12 mouse cellular contexts compared by ENCODE assay signal in genomic region chr7:24359269-24359668, GRCm38 (mm10). TPM values are rescaled to one million over a fixed set of nuclear protein-coding genes. Genes with fewer than 3 reads are reported as not detected.
DNase-seq lines count a peak whose midpoint lies in the region; ATAC-seq and TF ChIP-seq lines count a peak whose summit lies in the region.
"Had no signal": no experiment of that assay in that cellular context is flagged by ENCODE, and none has a peak within 500 bp of the region (broad histone marks: within the 10 kb centered on the region; RNA-seq: fewer than 3 reads in every experiment).

No protein-coding gene starts in this region.

- no peaks in the 10 kb centered on the region for H3K36me3 ChIP-seq in forebrain, embryonic 10.5 days (replicated peaks)
- H3K36me3 ChIP-seq in forebrain, embryonic 16.5 days (ENCODE audit: control insufficient read depth, insufficient read depth) = no peaks in the 10 kb centered on the region
- H3K36me3 ChIP-seq in midbrain, embryonic 11.5 days (ENCODE audit: control insufficient read depth, insufficient read depth, low read length) = no peaks in the 10 kb centered on the region
- H3K36me3 ChIP-seq in midbrain, embryonic 10.5 days = no peaks in the 10 kb centered on the region
- H3K36me3 ChIP-seq in embryonic facial prominence, embryonic 10.5 days (replicated peaks) = no peaks in the 10 kb centered on the region
- no peaks in the 10 kb centered on the region for H3K36me3 ChIP-seq in stomach, postnatal 0 days (ENCODE audit: control insufficient read depth, insufficient read depth, low read length)

- WGBS in forebrain, embryonic 10.5 days = 26% methylated on average over 9 of the region's 9 CpGs
- 29% methylated on average over 9 of the region's 9 CpGs for WGBS in forebrain, embryonic 16.5 days
- WGBS in midbrain, embryonic 11.5 days = 30% methylated on average over 9 of the region's 9 CpGs
- 29% methylated on average over 9 of the region's 9 CpGs for WGBS in midbrain, embryonic 10.5 days
- 29% methylated on average over 9 of the region's 9 CpGs for WGBS in embryonic facial prominence, embryonic 10.5 days
- WGBS in stomach, postnatal 0 days = 26% methylated on average over 9 of the region's 9 CpGs

- DNase-seq in forebrain, embryonic 10.5 days (ENCODE audit: extremely low spot score, low spot score) = peak; percentile 38
- peak; percentile 89 for DNase-seq in midbrain, embryonic 11.5 days (ENCODE audit: low spot score, missing footprints)
- DNase-seq in midbrain, embryonic 10.5 days (ENCODE audit: low spot score) = no peak
- peak; percentile 72 for DNase-seq in embryonic facial prominence, embryonic 10.5 days (ENCODE audit: low spot score)
- DNase-seq in stomach, postnatal 0 days (ENCODE audit: low spot score) = peak; percentile 64
- DNase-seq in right cerebral cortex, postnatal 36 days (ENCODE audit: low spot score in 2 of 2) = no peak
- DNase-seq: spleen, adult 18-20 months had no signal

- no peak for ATAC-seq in forebrain, embryonic 16.5 days
- ATAC-seq in midbrain, embryonic 11.5 days (ENCODE audit: low FRiP score) = no peak
- ATAC-seq in stomach, postnatal 0 days (ENCODE audit: low FRiP score, low TSS enrichment) = 0 out of 2 replicates have a peak, but pooled peaks have one; percentile 42
- ATAC-seq in megakaryocyte, adult 5-6 weeks (ENCODE audit: poor library complexity, severe bottlenecking) = no peak
- ATAC-seq: midbrain, embryonic 16.5 days had no signal

- H3K27me3 ChIP-seq in forebrain, embryonic 10.5 days (ENCODE audit: poor library complexity, severe bottlenecking) = 0 out of 2 replicates have a peak, but pooled peaks cover 5% of the 10 kb centered on the region
- H3K27me3 ChIP-seq in forebrain, embryonic 16.5 days (replicated peaks; ENCODE audit: control insufficient read depth, insufficient read depth, low read length) = no peaks in the 10 kb centered on the region
- H3K27me3 ChIP-seq in midbrain, embryonic 11.5 days (ENCODE audit: control insufficient read depth, insufficient read depth, low read length) = no peaks in the 10 kb centered on the region
- no peaks in the 10 kb centered on the region for H3K27me3 ChIP-seq in midbrain, embryonic 10.5 days (ENCODE audit: low read depth, poor library complexity, severe bottlenecking)
- no peaks in the 10 kb centered on the region for H3K27me3 ChIP-seq in embryonic facial prominence, embryonic 10.5 days (replicated peaks; ENCODE audit: low read depth, poor library complexity, severe bottlenecking)
- H3K27me3 ChIP-seq in stomach, postnatal 0 days (ENCODE audit: control insufficient read depth, insufficient read depth, low read length) = no peaks in the 10 kb centered on the region

- no peak overlapping the region for H3K4me3 ChIP-seq in forebrain, embryonic 10.5 days
- no peak overlapping the region for H3K4me3 ChIP-seq in forebrain, embryonic 16.5 days (replicated peaks; ENCODE audit: low read length)
- no peak overlapping the region for H3K4me3 ChIP-seq in midbrain, embryonic 11.5 days (ENCODE audit: low read depth, low read length)
- no peak overlapping the region for H3K4me3 ChIP-seq in midbrain, embryonic 10.5 days
- H3K4me3 ChIP-seq in embryonic facial prominence, embryonic 10.5 days = no peak overlapping the region
- H3K4me3 ChIP-seq in stomach, postnatal 0 days (ENCODE audit: low read depth, low read length) = no peak overlapping the region

- H3K9ac ChIP-seq in forebrain, embryonic 16.5 days (replicated peaks; ENCODE audit: low read depth, low read length) = no peak overlapping the region
- no peak overlapping the region for H3K9ac ChIP-seq in midbrain, embryonic 11.5 days (ENCODE audit: low read length)
- H3K9ac ChIP-seq in stomach, postnatal 0 days (ENCODE audit: low read length) = no peak overlapping the region

- peaks cover 14% of the 10 kb centered on the region; the same call in 1 of the 2 replicates for H3K9me3 ChIP-seq in forebrain, embryonic 10.5 days
- 0 out of 2 replicates have a peak, but pooled peaks cover 2% of the 10 kb centered on the region for H3K9me3 ChIP-seq in forebrain, embryonic 16.5 days (ENCODE audit: control insufficient read depth, low read length)
- H3K9me3 ChIP-seq in midbrain, embryonic 11.5 days (ENCODE audit: control insufficient read depth, low read length) = peaks cover 3% of the 10 kb centered on the region; the same call in 1 of the 2 replicates
- peaks cover 18% of the 10 kb centered on the region for H3K9me3 ChIP-seq in midbrain, embryonic 10.5 days (replicated peaks)
- H3K9me3 ChIP-seq in embryonic facial prominence, embryonic 10.5 days = peaks cover 12% of the 10 kb centered on the region; the same call in 1 of the 2 replicates
- no peaks in the 10 kb centered on the region for H3K9me3 ChIP-seq in stomach, postnatal 0 days (ENCODE audit: control insufficient read depth, low read length)

- H3K4me1 ChIP-seq in forebrain, embryonic 10.5 days = no peaks in the 10 kb centered on the region
- no peaks in the 10 kb centered on the region for H3K4me1 ChIP-seq in forebrain, embryonic 16.5 days (replicated peaks; ENCODE audit: control insufficient read depth, insufficient read depth, low read length)
- no peaks in the 10 kb centered on the region for H3K4me1 ChIP-seq in midbrain, embryonic 11.5 days (ENCODE audit: control insufficient read depth, insufficient read depth, low read length)
- no peaks in the 10 kb centered on the region for H3K4me1 ChIP-seq in midbrain, embryonic 10.5 days
- H3K4me1 ChIP-seq in embryonic facial prominence, embryonic 10.5 days = no peaks in the 10 kb centered on the region
- no peaks in the 10 kb centered on the region for H3K4me1 ChIP-seq in stomach, postnatal 0 days (replicated peaks; ENCODE audit: control insufficient read depth, insufficient read depth)

- no peak for TF ChIP-seq EP300 in stomach, postnatal 0 days (optimal IDR thresholded peaks at IDR 0.05)

- H3K4me2 ChIP-seq in forebrain, embryonic 16.5 days (ENCODE audit: low read length) = no peak overlapping the region
- no peak overlapping the region for H3K4me2 ChIP-seq in midbrain, embryonic 11.5 days
- H3K4me2 ChIP-seq in stomach, postnatal 0 days (replicated peaks; ENCODE audit: low read depth) = no peak overlapping the region

- no peak overlapping the region for H3K27ac ChIP-seq in forebrain, embryonic 10.5 days
- no peak overlapping the region for H3K27ac ChIP-seq in forebrain, embryonic 16.5 days (ENCODE audit: low read length)
- no peak overlapping the region for H3K27ac ChIP-seq in midbrain, embryonic 11.5 days (ENCODE audit: low read depth, low read length)
- H3K27ac ChIP-seq in midbrain, embryonic 10.5 days (replicated peaks) = no peak overlapping the region
- no peak overlapping the region for H3K27ac ChIP-seq in embryonic facial prominence, embryonic 10.5 days (replicated peaks)
- H3K27ac ChIP-seq in stomach, postnatal 0 days (replicated peaks) = no peak overlapping the region

- no peak for TF ChIP-seq CTCF in stomach, postnatal 0 days (IDR thresholded peaks at IDR 0.05; ENCODE audit: low read depth)

RNA-seq across cellular contexts. Expression of gene Lypd5, which starts 10.3 kb away (rescaled TPM):
- not detected in 2 replicates for polyA plus RNA-seq in forebrain, embryonic 10.5 days (2016; fragmentation: Nextera tagmentation; extraction: Ambion mirVana)
- polyA plus RNA-seq in forebrain, embryonic 16.5 days (2015; fragmentation: Nextera tagmentation; extraction: Ambion mirVana) = not detected in 2 replicates
- polyA plus RNA-seq in midbrain, embryonic 11.5 days (2014; fragmentation: Nextera tagmentation; extraction: Ambion mirVana) = not detected in 2 replicates
- polyA plus RNA-seq in midbrain, embryonic 10.5 days (2016; fragmentation: Nextera tagmentation; extraction: Ambion mirVana) = not detected in 2 replicates
- not detected in 2 replicates for polyA plus RNA-seq in embryonic facial prominence, embryonic 10.5 days (2016; fragmentation: Nextera tagmentation; extraction: Ambion mirVana)
- polyA plus RNA-seq in stomach, postnatal 0 days (2015; fragmentation: Nextera tagmentation; extraction: Ambion mirVana) = 196 and 201 TPM in 2 replicates
- total RNA-seq in megakaryocyte, adult 5-6 weeks (2015) = not detected in 2 replicates
- not detected in 2 replicates for total RNA-seq in megakaryocyte, adult 5-6 weeks (2017)
- total RNA-seq: layer of hippocampus, postnatal 14 days had no signal
- polyA plus RNA-seq: heart, embryonic 16.5 days; midbrain, embryonic 16.5 days had no signal

RNA-seq across cellular contexts. Expression of gene Kcnn4, which starts 10.8 kb away (rescaled TPM):
- 3.8 and 5.1 TPM in 2 replicates for polyA plus RNA-seq in forebrain, embryonic 10.5 days (2016; fragmentation: Nextera tagmentation; extraction: Ambion mirVana)
- polyA plus RNA-seq in forebrain, embryonic 16.5 days (2015; fragmentation: Nextera tagmentation; extraction: Ambion mirVana) = 0.63 and 0.80 TPM in 2 replicates
- 2.8 and 3.4 TPM in 2 replicates for polyA plus RNA-seq in midbrain, embryonic 11.5 days (2014; fragmentation: Nextera tagmentation; extraction: Ambion mirVana)
- polyA plus RNA-seq in midbrain, embryonic 10.5 days (2016; fragmentation: Nextera tagmentation; extraction: Ambion mirVana) = 3.3 and 4.0 TPM in 2 replicates
- 3.0 and 3.5 TPM in 2 replicates for polyA plus RNA-seq in embryonic facial prominence, embryonic 10.5 days (2016; fragmentation: Nextera tagmentation; extraction: Ambion mirVana)
- polyA plus RNA-seq in stomach, postnatal 0 days (2015; fragmentation: Nextera tagmentation; extraction: Ambion mirVana) = 15.5 and 17.0 TPM in 2 replicates
- 5.9 and 7.6 TPM in 2 replicates for total RNA-seq in megakaryocyte, adult 5-6 weeks (2015)
- total RNA-seq in megakaryocyte, adult 5-6 weeks (2017) = 14.2 and 17.0 TPM in 2 replicates

RNA-seq across cellular contexts. Expression of gene Tescl, which starts 25.5 kb away (rescaled TPM):
- polyA plus RNA-seq in forebrain, embryonic 10.5 days (2016; fragmentation: Nextera tagmentation; extraction: Ambion mirVana) = 0.17 TPM in 1 of 2 replicates, not detected in the other
- not detected in 2 replicates for polyA plus RNA-seq in forebrain, embryonic 16.5 days (2015; fragmentation: Nextera tagmentation; extraction: Ambion mirVana)
- polyA plus RNA-seq in midbrain, embryonic 11.5 days (2014; fragmentation: Nextera tagmentation; extraction: Ambion mirVana) = 0.26 TPM in 1 of 2 replicates, not detected in the other
- polyA plus RNA-seq in midbrain, embryonic 10.5 days (2016; fragmentation: Nextera tagmentation; extraction: Ambion mirVana) = 0.14 and 0.26 TPM in 2 replicates
- 0.17 TPM in 1 of 2 replicates, not detected in the other for polyA plus RNA-seq in embryonic facial prominence, embryonic 10.5 days (2016; fragmentation: Nextera tagmentation; extraction: Ambion mirVana)
- polyA plus RNA-seq in stomach, postnatal 0 days (2015; fragmentation: Nextera tagmentation; extraction: Ambion mirVana) = 0.15 and 0.42 TPM in 2 replicates
- total RNA-seq in megakaryocyte, adult 5-6 weeks (2015) = not detected in 2 replicates
- total RNA-seq in megakaryocyte, adult 5-6 weeks (2017) = not detected in 2 replicates
- total RNA-seq: layer of hippocampus, postnatal 14 days had no signal

RNA-seq across cellular contexts. Expression of gene Smg9, which starts 40.1 kb away (rescaled TPM):
- polyA plus RNA-seq in forebrain, embryonic 10.5 days (2016; fragmentation: Nextera tagmentation; extraction: Ambion mirVana) = 26.5 and 28.5 TPM in 2 replicates
- polyA plus RNA-seq in forebrain, embryonic 16.5 days (2015; fragmentation: Nextera tagmentation; extraction: Ambion mirVana) = 30.3 and 35.2 TPM in 2 replicates
- 18.7 and 20.9 TPM in 2 replicates for polyA plus RNA-seq in midbrain, embryonic 11.5 days (2014; fragmentation: Nextera tagmentation; extraction: Ambion mirVana)
- 29.0 and 34.1 TPM in 2 replicates for polyA plus RNA-seq in midbrain, embryonic 10.5 days (2016; fragmentation: Nextera tagmentation; extraction: Ambion mirVana)
- 25.8 and 26.3 TPM in 2 replicates for polyA plus RNA-seq in embryonic facial prominence, embryonic 10.5 days (2016; fragmentation: Nextera tagmentation; extraction: Ambion mirVana)
- 14.1 and 14.4 TPM in 2 replicates for polyA plus RNA-seq in stomach, postnatal 0 days (2015; fragmentation: Nextera tagmentation; extraction: Ambion mirVana)
- 21.6 and 22.3 TPM in 2 replicates for total RNA-seq in megakaryocyte, adult 5-6 weeks (2015)
- total RNA-seq in megakaryocyte, adult 5-6 weeks (2017) = 16.7 and 30.3 TPM in 2 replicates

RNA-seq across cellular contexts. Expression of gene Zfp94, which starts 42.8 kb away (rescaled TPM):
- 12.9 and 13.2 TPM in 2 replicates for polyA plus RNA-seq in forebrain, embryonic 10.5 days (2016; fragmentation: Nextera tagmentation; extraction: Ambion mirVana)
- polyA plus RNA-seq in forebrain, embryonic 16.5 days (2015; fragmentation: Nextera tagmentation; extraction: Ambion mirVana) = 25.9 and 26.6 TPM in 2 replicates
- polyA plus RNA-seq in midbrain, embryonic 11.5 days (2014; fragmentation: Nextera tagmentation; extraction: Ambion mirVana) = 13.0 and 14.3 TPM in 2 replicates
- polyA plus RNA-seq in midbrain, embryonic 10.5 days (2016; fragmentation: Nextera tagmentation; extraction: Ambion mirVana) = 13.7 and 15.5 TPM in 2 replicates
- 13.8 and 13.9 TPM in 2 replicates for polyA plus RNA-seq in embryonic facial prominence, embryonic 10.5 days (2016; fragmentation: Nextera tagmentation; extraction: Ambion mirVana)
- polyA plus RNA-seq in stomach, postnatal 0 days (2015; fragmentation: Nextera tagmentation; extraction: Ambion mirVana) = 4.8 and 5.5 TPM in 2 replicates
- 0.49 and 1.6 TPM in 2 replicates for total RNA-seq in megakaryocyte, adult 5-6 weeks (2015)
- total RNA-seq in megakaryocyte, adult 5-6 weeks (2017) = 0.94 and 0.95 TPM in 2 replicates

Comparison
In these comparisons a context has a peak if more than half of its experiments do, and no peak if none do; other contexts are left out.
1. DNase-seq: peak in forebrain, embryonic 10.5 days (single experiment), midbrain, embryonic 11.5 days (single experiment), embryonic facial prominence, embryonic 10.5 days (single experiment) and stomach, postnatal 0 days (single experiment); none in midbrain, embryonic 10.5 days (single experiment) and right cerebral cortex, postnatal 36 days (0 of 2).
2. RNA of gene Lypd5, which starts 10.3 kb away (polyA plus RNA-seq): 196 to 201 TPM in stomach, postnatal 0 days; not detected in forebrain, embryonic 10.5 days, not detected in forebrain, embryonic 16.5 days, not detected in midbrain, embryonic 11.5 days, not detected in midbrain, embryonic 10.5 days and not detected in embryonic facial prominence, embryonic 10.5 days; every median in the first group is over 100 times any median in the second.